Mouse (Mus musculus) liver, postnatal 0 days (tissue): Measurements from ENCODE around the gene Zfp410. TPM values are rescaled to one million over a fixed set of nuclear protein-coding genes. Genes with fewer than 3 reads are reported as not detected.

Experiments used
- ATAC-seq: fragments of 200-750 bp; cut with Nextera tagmentation; 2 replicates; pipeline ENCODE4 v1.8.0; 2017; ENCODE audit warnings: mild to moderate bottlenecking, moderate library complexity
- DNase-seq: peaks from one replicate; pipeline ENCODE4 v3.0.0-alpha.2; 2016
- H3K27ac ChIP-seq: fragments of 300-500 bp; sonication (generic); 2 replicates; pipeline ENCODE4 v1.5.1; 2014; ENCODE audit warnings: antibody characterized with exemption, moderate library complexity, mild to moderate bottlenecking, low read depth
- H3K27me3 ChIP-seq: fragments of 300-500 bp; sonication (generic); 2 replicates; pipeline ENCODE4 v1.6.1; 2014; ENCODE audit warnings: low read length, control low read depth, mixed read lengths; ENCODE audit not compliant: insufficient read depth
- H3K36me3 ChIP-seq: fragments of 300-500 bp; sonication (generic); replicated peaks from 2 replicates; pipeline ENCODE4 v1.6.1; 2014; ENCODE audit warnings: mild to moderate bottlenecking, control low read depth, low read length, moderate library complexity, mixed read lengths; ENCODE audit not compliant: insufficient read depth
- H3K4me1 ChIP-seq: fragments of 300-500 bp; sonication (generic); 2 replicates; pipeline ENCODE4 v1.6.1; 2014; ENCODE audit warnings: antibody characterized with exemption, mild to moderate bottlenecking, control low read depth; ENCODE audit not compliant: insufficient read depth
- H3K4me2 ChIP-seq: fragments of 300-500 bp; sonication (generic); 2 replicates; pipeline ENCODE4 v1.6.1; 2014; ENCODE audit warnings: low read depth, mild to moderate bottlenecking, low read length, moderate library complexity, mixed read lengths
- H3K4me3 ChIP-seq: fragments of 300-500 bp; sonication (generic); 2 replicates; pipeline ENCODE4 v1.5.1; 2014; ENCODE audit warnings: low read depth, low read length
- H3K9ac ChIP-seq: fragments of 300-500 bp; sonication (generic); replicated peaks from 2 replicates; pipeline ENCODE4 v1.6.1; 2014; ENCODE audit warnings: mild to moderate bottlenecking, moderate library complexity
- H3K9me3 ChIP-seq: fragments of 300-500 bp; sonication (generic); 2 replicates; pipeline ENCODE4 v1.6.1; 2016; ENCODE audit warnings: mild to moderate bottlenecking, control low read depth, low read length, mixed read lengths
- CTCF ChIP-seq: sonication (generic); IDR thresholded peaks from 2 replicates; pipeline ENCODE4 v1.5.1; 2016; ENCODE audit warnings: antibody characterized with exemption, low read depth
- EP300 ChIP-seq: IDR thresholded peaks from 2 replicates; pipeline ENCODE4 v1.6.1; 2016; ENCODE audit warnings: antibody characterized with exemption, low read depth, mild to moderate bottlenecking
- WGBS: fragments of 180-500 bp; shearing (Covaris S2); extraction: QIAGEN DNeasy Blood & Tissue Kit; methylation state at CpG from one replicate; pipeline ENCODE4 v1.1.7; 2014; ENCODE audit not compliant: insufficient replicate concordance; 5-methylcytosine and 5-hydroxymethylcytosine counted together
- polyA plus RNA-seq: library from polyadenylated mRNA; unstranded; fragments of >200 nt; fragmentation: Nextera tagmentation; extraction: Ambion mirVana; gene quantifications from 2 replicates; pipeline ENCODE4 v1.2.1, GENCODE M21; 2015

Gene Zfp410
- polyA plus RNA-seq, 1 experiment from 2014 or later, result 22.7 TPM

DNA sequence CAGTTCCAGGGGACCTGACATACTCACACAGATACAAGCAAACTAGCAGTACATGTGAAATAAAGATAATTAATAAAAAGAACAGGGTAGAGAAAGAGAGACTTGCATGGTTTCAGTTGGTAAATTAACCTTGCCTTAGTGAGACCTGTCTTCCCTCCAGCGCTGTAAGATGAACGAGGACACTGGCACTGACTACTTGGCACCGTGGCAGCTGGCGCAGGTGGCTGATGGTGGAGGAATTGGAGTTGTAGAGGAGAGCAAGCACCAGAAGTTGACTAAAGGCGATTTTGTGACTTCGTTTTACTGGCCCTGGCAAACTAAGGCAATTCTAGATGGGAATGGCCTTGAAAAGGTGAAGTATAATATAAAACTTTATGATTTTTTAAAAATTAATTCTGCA, 18.8 kb upstream of the Zfp410 start:
- no peak overlapping the region for H3K4me3 ChIP-seq
- H3K9ac ChIP-seq, result no peak overlapping the region
- H3K27ac ChIP-seq, result no peak overlapping the region
- no peaks in the 10 kb centered on the region for H3K9me3 ChIP-seq
- no peak for DNase-seq
- H3K4me2 ChIP-seq, result no peak overlapping the region
- TF ChIP-seq CTCF (no peak), EP300 (no peak)
- no peak for ATAC-seq
- whole genome bisulfite sequencing, result 90% methylated on average over 6 of the region's 6 CpGs
- H3K27me3 ChIP-seq, result no peaks in the 10 kb centered on the region
- H3K36me3 ChIP-seq, result peaks cover 67% of the 10 kb centered on the region
- no peaks in the 10 kb centered on the region for H3K4me1 ChIP-seq

DNA sequence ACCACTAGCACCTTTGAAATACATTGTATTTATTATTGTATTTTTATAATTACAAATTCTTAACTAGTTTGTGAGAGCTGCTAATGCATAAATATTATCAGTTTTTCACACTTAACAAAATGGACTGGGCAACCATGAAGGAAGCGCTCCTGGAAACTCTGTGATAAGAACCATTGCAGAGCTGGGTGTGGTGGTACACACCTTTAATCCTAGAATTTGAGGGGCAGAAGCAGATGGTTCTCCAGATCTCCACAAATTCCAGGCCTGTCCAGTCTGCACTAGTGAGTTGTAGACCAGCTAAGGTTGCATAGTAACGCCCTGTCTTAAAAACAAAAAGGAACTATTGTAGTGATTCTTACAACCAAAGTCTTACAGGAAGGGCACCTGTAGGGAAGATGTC, 17.4 kb upstream of the Zfp410 start:
- H3K9ac ChIP-seq, result no peak overlapping the region
- H3K9me3 ChIP-seq, result no peaks in the 10 kb centered on the region
- 94% methylated on average over 2 of the region's 2 CpGs for WGBS
- DNase-seq (no peak), ATAC-seq (peak; percentile 64)
- peaks cover 67% of the 10 kb centered on the region for H3K36me3 ChIP-seq
- no peaks in the 10 kb centered on the region for H3K4me1 ChIP-seq
- H3K4me3 ChIP-seq, result no peak overlapping the region
- peak; percentile 73 for TF ChIP-seq EP300
- no peak for TF ChIP-seq CTCF
- H3K27me3 ChIP-seq, result no peaks in the 10 kb centered on the region
- H3K27ac ChIP-seq, result no peak overlapping the region
- no peak overlapping the region for H3K4me2 ChIP-seq

DNA sequence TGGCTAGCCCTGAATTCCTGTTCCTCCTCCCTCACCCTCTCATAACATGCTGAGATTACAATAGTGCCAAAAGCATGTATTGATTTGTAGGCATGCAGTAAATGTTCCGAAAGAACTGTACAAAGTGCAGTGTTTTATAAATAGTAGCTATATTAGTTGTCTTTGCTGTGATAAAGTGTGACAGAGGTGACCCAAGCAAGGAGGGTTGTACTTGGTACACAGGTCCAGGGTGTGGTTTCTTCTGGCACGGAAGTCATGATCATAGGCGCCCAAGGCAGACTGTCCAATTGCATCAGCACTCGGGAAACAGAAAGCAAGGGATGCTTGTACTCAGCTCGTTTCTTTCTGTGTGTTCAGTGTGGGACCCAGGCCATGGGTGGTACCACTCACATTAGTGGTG, 12.6 kb upstream of the Zfp410 start:
- Histone ChIP-seq H3K9me3 (no peaks in the 10 kb centered on the region), H3K4me1 (no peaks in the 10 kb centered on the region), H3K4me3 (no peak overlapping the region), H3K36me3 (peaks cover 59% of the 10 kb centered on the region), H3K27me3 (no peaks in the 10 kb centered on the region), H3K9ac (no peak overlapping the region), H3K4me2 (no peak overlapping the region), H3K27ac (peak overlapping the region; percentile 76)
- TF ChIP-seq CTCF (no peak), EP300 (peak; percentile 25; the same call in 1 of the 2 replicates)
- ATAC-seq (peak; percentile 90), DNase-seq (no peak)
- WGBS, result 58% methylated on average over 5 of the region's 5 CpGs

DNA sequence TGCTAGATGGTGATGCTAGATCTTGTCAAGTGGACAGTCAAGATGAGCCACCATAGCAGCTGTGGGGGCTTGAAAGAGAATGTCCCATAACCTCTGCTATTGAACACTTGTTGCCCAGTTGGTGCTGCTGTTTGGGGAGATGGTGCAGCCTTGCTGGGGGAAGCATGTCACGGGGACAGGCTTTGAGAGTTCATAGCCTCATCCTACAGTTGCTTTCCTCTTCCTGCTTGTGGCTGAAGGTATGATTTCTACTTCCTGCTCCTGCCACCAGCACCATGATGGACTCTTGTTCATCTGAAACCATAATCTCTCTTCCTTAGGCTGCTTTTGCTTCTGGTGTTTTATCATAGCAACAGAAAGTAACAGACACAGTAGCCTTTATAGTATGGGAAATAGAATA, 12.1 kb upstream of the Zfp410 start:
- peaks cover 55% of the 10 kb centered on the region for H3K36me3 ChIP-seq
- no peaks in the 10 kb centered on the region for H3K9me3 ChIP-seq

DNA sequence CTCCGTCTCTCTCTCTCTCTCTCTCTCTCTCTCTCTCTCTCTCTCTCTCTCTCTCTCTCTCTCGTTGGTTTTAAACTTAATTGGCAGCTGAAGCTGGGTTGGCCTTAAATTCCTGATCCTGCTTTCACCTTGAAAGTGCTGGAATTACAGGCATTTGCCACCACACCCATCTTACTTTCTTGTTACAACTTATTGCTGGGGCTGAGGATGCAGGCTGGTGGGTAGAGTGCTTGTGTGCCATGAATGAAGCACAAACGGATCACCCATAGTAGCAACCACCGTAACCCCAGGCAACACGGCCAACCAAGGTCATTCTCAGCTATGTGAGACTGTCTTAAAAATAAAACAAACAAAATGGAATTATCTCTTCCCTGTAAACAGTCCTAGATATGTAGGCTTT, 5.3 kb upstream of the Zfp410 start:
- Histone ChIP-seq H3K9ac (no peak overlapping the region), H3K9me3 (no peaks in the 10 kb centered on the region), H3K27ac (no peak overlapping the region), H3K4me1 (0 out of 2 replicates have a peak, but pooled peaks cover 5% of the 10 kb centered on the region), H3K4me2 (no peak overlapping the region), H3K36me3 (peaks cover 26% of the 10 kb centered on the region), H3K27me3 (no peaks in the 10 kb centered on the region), H3K4me3 (no peak overlapping the region)
- DNase-seq (no peak), ATAC-seq (no peak)
- no peak for TF ChIP-seq EP300
- no peak for TF ChIP-seq CTCF
- 76% methylated on average over 4 of the region's 5 CpGs for WGBS

More for the DNA sequence above, 12.1 kb upstream of the Zfp410 start:
- no peak overlapping the region for H3K9ac ChIP-seq
- H3K27me3 ChIP-seq, result no peaks in the 10 kb centered on the region
- peak overlapping the region; percentile 76 for H3K27ac ChIP-seq
- 79% methylated on average over 1 of the region's 1 CpGs for WGBS
- H3K4me2 ChIP-seq, result no peak overlapping the region
- no peaks in the 10 kb centered on the region for H3K4me1 ChIP-seq
- H3K4me3 ChIP-seq, result no peak overlapping the region
- DNase-seq, result no peak
- peak; percentile 24 for ATAC-seq
- TF ChIP-seq CTCF, result no peak
- TF ChIP-seq EP300, result no peak

DNA sequence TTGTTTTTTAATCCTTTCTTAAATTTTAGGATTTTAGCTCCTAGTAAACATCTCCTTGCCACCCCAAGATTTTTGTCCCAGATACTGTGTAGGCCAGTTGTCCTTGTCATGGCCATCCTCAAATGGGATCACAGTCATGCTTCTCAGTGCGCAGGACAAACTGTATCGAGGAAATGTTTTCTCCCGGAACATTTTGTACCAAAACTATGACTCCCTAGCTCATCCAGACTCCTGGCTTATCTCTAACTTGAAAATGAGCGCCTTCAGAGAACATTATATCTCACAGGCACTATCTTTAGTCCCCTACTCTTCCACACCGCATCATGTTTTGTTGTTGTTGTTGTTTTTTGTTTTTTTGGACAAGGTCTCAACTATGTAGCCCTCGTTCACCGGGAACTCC, 646 bp upstream of the Zfp410 start:
- DNase-seq (no peak), ATAC-seq (no peak)
- H3K4me3 ChIP-seq, result peak overlapping the region; percentile 95
- TF ChIP-seq CTCF (no peak), EP300 (peak; percentile 80)
- H3K9ac ChIP-seq, result peak overlapping the region; percentile 99
- no peaks in the 10 kb centered on the region for H3K9me3 ChIP-seq
- peak overlapping the region; percentile 84 for H3K4me2 ChIP-seq
- WGBS, result 28% methylated on average over 7 of the region's 7 CpGs
- peak overlapping the region; percentile 88 for H3K27ac ChIP-seq
- peaks cover 20% of the 10 kb centered on the region for H3K4me1 ChIP-seq
- peaks cover 6% of the 10 kb centered on the region for H3K36me3 ChIP-seq
- no peaks in the 10 kb centered on the region for H3K27me3 ChIP-seq

DNA sequence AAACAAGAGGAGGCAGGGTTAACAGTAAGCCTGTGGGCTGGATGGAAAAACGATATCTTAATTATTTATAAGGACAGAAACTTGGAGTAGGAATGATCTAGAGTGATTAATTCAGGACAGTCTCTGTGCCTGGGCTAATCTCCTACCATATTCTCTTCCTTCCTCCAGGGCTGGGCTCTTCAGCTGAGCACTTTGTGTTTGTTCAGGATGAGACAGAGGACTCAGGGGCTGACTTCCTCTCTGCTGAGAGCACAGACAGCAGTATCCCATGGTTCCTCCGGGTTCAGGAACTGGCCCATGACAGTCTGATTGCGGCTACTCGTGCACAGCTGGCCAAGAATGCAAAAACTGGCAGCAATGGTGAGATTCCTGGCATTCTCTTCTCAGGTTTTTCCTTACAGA, 10.5 kb downstream of the Zfp410 start:
- DNase-seq, result no peak
- no peak for TF ChIP-seq CTCF
- no peak for TF ChIP-seq EP300
- Histone ChIP-seq H3K27ac (no peak overlapping the region; the same call in 1 of the 2 replicates), H3K27me3 (no peaks in the 10 kb centered on the region), H3K4me3 (no peak overlapping the region), H3K9me3 (no peaks in the 10 kb centered on the region), H3K9ac (no peak overlapping the region), H3K36me3 (peaks cover 67% of the 10 kb centered on the region), H3K4me1 (no peaks in the 10 kb centered on the region), H3K4me2 (no peak overlapping the region)
- ATAC-seq, result peak; percentile 43
- 71% methylated on average over 4 of the region's 4 CpGs for WGBS
